Mouse (Mus musculus): ENCODE data around the gene Setd2. TPM values are rescaled to one million over a fixed set of nuclear protein-coding genes. Genes with fewer than 3 reads are reported as not detected.

The Setd2 gene
- polyA plus RNA-seq, 1 experiment from 2014 or later = 55.6 TPM

- no peak for DNase-seq (ENCODE audit: low spot score)
These were observed 51.1 kb downstream of the Setd2 start for GRCm38 (mm10) chr9:110583521-110583920.

GRCm38 (mm10) chr9:110611471-110611870 is 79.1 kb downstream of the Setd2 start:
- H3K4me2 ChIP-seq (ENCODE audit: low read depth, severe bottlenecking) = no peak overlapping the region
- DNase-seq (ENCODE audit: low spot score) (no peak), ATAC-seq (ENCODE audit: insufficient number of reproducible peaks, low FRiP score, low TSS enrichment, low read depth) (no peak)
- no peak overlapping the region for H3K27ac ChIP-seq (replicated peaks; ENCODE audit: low read depth, low read length)
- no peak overlapping the region for H3K9ac ChIP-seq (ENCODE audit: low read length)
- no peaks in the 10 kb centered on the region for H3K4me1 ChIP-seq (ENCODE audit: control insufficient read depth, insufficient read depth, low read length)
- no peak overlapping the region for H3K4me3 ChIP-seq (ENCODE audit: low read depth, low read length)
- H3K9me3 ChIP-seq (ENCODE audit: control insufficient read depth, low read length) = no peaks in the 10 kb centered on the region
- H3K27me3 ChIP-seq (ENCODE audit: control insufficient read depth, insufficient read depth, low read length) = no peaks in the 10 kb centered on the region
- WGBS = 90% methylated on average over 3 of the region's 3 CpGs
- peaks cover 5% of the 10 kb centered on the region; the same call in 1 of the 2 replicates for H3K36me3 ChIP-seq (ENCODE audit: control insufficient read depth, insufficient read depth, low read length)

More at GRCm38 (mm10) chr9:110583521-110583920, 51.1 kb downstream of the Setd2 start:
- WGBS = 92% methylated on average over 1 of the region's 1 CpGs
- Histone ChIP-seq H3K9me3 (ENCODE audit: control insufficient read depth, low read length) (no peaks in the 10 kb centered on the region), H3K9ac (ENCODE audit: low read length) (no peak overlapping the region), H3K27me3 (ENCODE audit: control insufficient read depth, insufficient read depth, low read length) (no peaks in the 10 kb centered on the region), H3K4me1 (ENCODE audit: control insufficient read depth, insufficient read depth, low read length) (no peaks in the 10 kb centered on the region), H3K27ac (replicated peaks; ENCODE audit: low read depth, low read length) (no peak overlapping the region), H3K36me3 (ENCODE audit: control insufficient read depth, insufficient read depth, low read length) (peaks cover 5% of the 10 kb centered on the region; the same call in 1 of the 2 replicates), H3K4me2 (ENCODE audit: low read depth, severe bottlenecking) (no peak overlapping the region), H3K4me3 (ENCODE audit: low read depth, low read length) (no peak overlapping the region)
- no peak for ATAC-seq (ENCODE audit: insufficient number of reproducible peaks, low FRiP score, low TSS enrichment, low read depth)

GRCm38 (mm10) chr9:110617081-110617480 is 84.7 kb downstream of the Setd2 start:
- 82% methylated on average over 3 of the region's 3 CpGs for WGBS

GRCm38 (mm10) chr9:110620180-110620579 is 87.8 kb downstream of the Setd2 start:
- Histone ChIP-seq H3K27ac (replicated peaks; ENCODE audit: low read depth, low read length) (no peak overlapping the region), H3K4me2 (ENCODE audit: low read depth, severe bottlenecking) (no peak overlapping the region), H3K9ac (ENCODE audit: low read length) (no peak overlapping the region), H3K4me1 (ENCODE audit: control insufficient read depth, insufficient read depth, low read length) (peaks cover 8% of the 10 kb centered on the region; the same call in 1 of the 2 replicates), H3K4me3 (ENCODE audit: low read depth, low read length) (no peak overlapping the region), H3K36me3 (ENCODE audit: control insufficient read depth, insufficient read depth, low read length) (peaks cover 23% of the 10 kb centered on the region), H3K27me3 (ENCODE audit: control insufficient read depth, insufficient read depth, low read length) (no peaks in the 10 kb centered on the region), H3K9me3 (ENCODE audit: control insufficient read depth, low read length) (no peaks in the 10 kb centered on the region)
- 90% methylated on average over 7 of the region's 7 CpGs for WGBS
- ATAC-seq (ENCODE audit: insufficient number of reproducible peaks, low FRiP score, low TSS enrichment, low read depth) (no peak), DNase-seq (ENCODE audit: low spot score) (no peak)

More at GRCm38 (mm10) chr9:110617081-110617480, 84.7 kb downstream of the Setd2 start:
- Histone ChIP-seq H3K9ac (ENCODE audit: low read length) (no peak overlapping the region), H3K27ac (replicated peaks; ENCODE audit: low read depth, low read length) (no peak overlapping the region), H3K4me3 (ENCODE audit: low read depth, low read length) (no peak overlapping the region), H3K27me3 (ENCODE audit: control insufficient read depth, insufficient read depth, low read length) (no peaks in the 10 kb centered on the region), H3K9me3 (ENCODE audit: control insufficient read depth, low read length) (no peaks in the 10 kb centered on the region), H3K36me3 (ENCODE audit: control insufficient read depth, insufficient read depth, low read length) (peaks cover 22% of the 10 kb centered on the region), H3K4me1 (ENCODE audit: control insufficient read depth, insufficient read depth, low read length) (no peaks in the 10 kb centered on the region), H3K4me2 (ENCODE audit: low read depth, severe bottlenecking) (no peak overlapping the region)
- ATAC-seq (ENCODE audit: insufficient number of reproducible peaks, low FRiP score, low TSS enrichment, low read depth) (no peak), DNase-seq (ENCODE audit: low spot score) (no peak)

GRCm38 (mm10) chr9:110620685-110621084 is 88.3 kb downstream of the Setd2 start:
- H3K9ac ChIP-seq (ENCODE audit: low read length) = no peak overlapping the region
- H3K27ac ChIP-seq (replicated peaks; ENCODE audit: low read depth, low read length) = no peak overlapping the region
- DNase-seq (ENCODE audit: low spot score) (no peak), ATAC-seq (ENCODE audit: insufficient number of reproducible peaks, low FRiP score, low TSS enrichment, low read depth) (no peak)
- H3K9me3 ChIP-seq (ENCODE audit: control insufficient read depth, low read length) = no peaks in the 10 kb centered on the region
- H3K4me2 ChIP-seq (ENCODE audit: low read depth, severe bottlenecking) = no peak overlapping the region
- H3K36me3 ChIP-seq (ENCODE audit: control insufficient read depth, insufficient read depth, low read length) = peaks cover 23% of the 10 kb centered on the region
- H3K4me1 ChIP-seq (ENCODE audit: control insufficient read depth, insufficient read depth, low read length) = peaks cover 9% of the 10 kb centered on the region; the same call in 1 of the 2 replicates
- H3K4me3 ChIP-seq (ENCODE audit: low read depth, low read length) = no peak overlapping the region
- H3K27me3 ChIP-seq (ENCODE audit: control insufficient read depth, insufficient read depth, low read length) = no peaks in the 10 kb centered on the region
- WGBS = 97% methylated on average over 7 of the region's 7 CpGs

DNA sequence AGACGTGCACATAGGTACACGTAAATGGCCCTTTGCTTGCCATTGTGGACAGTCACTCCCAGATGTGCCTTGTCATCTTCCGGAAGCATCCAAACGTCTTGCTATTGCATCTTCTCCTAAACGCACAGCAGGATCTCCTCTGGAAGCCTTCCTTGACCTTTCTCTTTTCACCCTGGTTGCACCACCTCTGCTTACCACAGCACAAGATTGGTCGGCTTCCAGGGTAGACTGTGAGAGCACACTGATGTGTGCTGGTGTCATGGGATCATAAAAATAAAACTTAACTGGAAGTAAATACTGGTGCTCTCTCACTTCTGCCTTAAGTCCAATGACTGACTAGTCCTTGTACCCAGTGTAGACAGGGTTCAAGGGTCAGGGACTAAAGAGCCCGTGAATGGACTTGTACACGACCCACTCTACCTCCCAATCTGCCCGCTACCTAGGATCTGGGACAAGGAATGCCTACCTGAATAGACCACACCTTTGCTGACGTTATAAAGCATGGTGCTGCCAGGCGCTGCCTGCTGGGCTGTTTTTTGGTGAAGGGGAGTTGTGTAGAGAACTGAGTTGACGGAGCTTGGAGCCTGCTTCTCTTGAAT is 90.3 kb downstream of the Setd2 start:
- H3K4me2 ChIP-seq (ENCODE audit: low read depth, severe bottlenecking) = no peak overlapping the region
- peaks cover 18% of the 10 kb centered on the region for H3K36me3 ChIP-seq (ENCODE audit: control insufficient read depth, insufficient read depth, low read length)
- H3K27ac ChIP-seq (replicated peaks; ENCODE audit: low read depth, low read length) = no peak overlapping the region
- H3K27me3 ChIP-seq (ENCODE audit: control insufficient read depth, insufficient read depth, low read length) = no peaks in the 10 kb centered on the region
- H3K9ac ChIP-seq (ENCODE audit: low read length) = no peak overlapping the region
- H3K4me1 ChIP-seq (ENCODE audit: control insufficient read depth, insufficient read depth, low read length) = peaks cover 9% of the 10 kb centered on the region; the same call in 1 of the 2 replicates
- H3K4me3 ChIP-seq (ENCODE audit: low read depth, low read length) = no peak overlapping the region
- H3K9me3 ChIP-seq (ENCODE audit: control insufficient read depth, low read length) = no peaks in the 10 kb centered on the region
- no peak for DNase-seq (ENCODE audit: low spot score)
- no peak for ATAC-seq (ENCODE audit: insufficient number of reproducible peaks, low FRiP score, low TSS enrichment, low read depth)
- WGBS = 88% methylated on average over 12 of the region's 12 CpGs

DNA sequence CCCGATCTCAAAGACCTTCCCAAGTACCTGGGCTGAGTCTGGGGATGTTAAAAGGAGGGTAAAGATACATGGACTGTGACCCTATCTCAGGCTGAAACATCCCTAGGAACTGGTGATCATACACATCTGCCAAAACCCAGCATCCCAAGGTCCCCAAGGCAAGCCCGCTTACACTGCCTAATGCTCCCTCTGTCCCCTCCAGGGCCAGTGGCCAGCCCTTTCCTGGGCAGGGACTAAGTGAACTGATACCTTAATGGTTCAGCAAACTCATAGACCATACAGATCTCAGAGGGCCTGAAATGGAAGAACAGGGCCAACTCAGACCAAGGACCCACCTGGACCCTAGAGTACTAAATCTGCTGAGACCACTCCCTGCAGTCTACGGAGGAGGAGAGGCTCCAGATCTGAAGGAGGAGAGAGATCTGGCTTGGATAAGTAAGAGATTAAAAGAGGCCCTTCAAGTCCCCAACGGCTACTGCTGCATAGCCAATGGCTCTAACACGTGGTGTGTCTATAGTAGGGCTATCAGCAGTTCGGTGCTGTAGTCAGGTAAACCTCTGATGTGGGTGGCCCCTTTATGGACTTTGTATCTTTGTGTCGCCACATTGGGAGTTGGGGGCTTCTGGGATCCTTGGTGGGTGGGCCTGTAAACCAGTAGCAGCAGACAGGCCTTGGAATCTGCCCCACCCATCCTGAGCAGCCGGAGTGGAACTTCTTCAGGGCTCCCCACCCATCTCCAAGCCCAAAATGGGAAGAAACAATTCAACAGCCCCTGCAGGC is 91.2 kb downstream of the Setd2 start:
- ATAC-seq (ENCODE audit: insufficient number of reproducible peaks, low FRiP score, low TSS enrichment, low read depth) (no peak; the same call in 1 of the 2 replicates), DNase-seq (ENCODE audit: low spot score) (no peak)
- peaks cover 12% of the 10 kb centered on the region for H3K36me3 ChIP-seq (ENCODE audit: control insufficient read depth, insufficient read depth, low read length)
- H3K9me3 ChIP-seq (ENCODE audit: control insufficient read depth, low read length) = no peaks in the 10 kb centered on the region
- no peak overlapping the region; the same call in 1 of the 2 replicates for H3K27ac ChIP-seq (replicated peaks; ENCODE audit: low read depth, low read length)
- no peaks in the 10 kb centered on the region for H3K27me3 ChIP-seq (ENCODE audit: control insufficient read depth, insufficient read depth, low read length)
- peak overlapping the region; percentile 50 for H3K4me3 ChIP-seq (ENCODE audit: low read depth, low read length)
- WGBS = 34% methylated on average over 8 of the region's 8 CpGs
- H3K9ac ChIP-seq (ENCODE audit: low read length) = peak overlapping the region; percentile 68
- H3K4me1 ChIP-seq (ENCODE audit: control insufficient read depth, insufficient read depth, low read length) = peaks cover 9% of the 10 kb centered on the region; the same call in 1 of the 2 replicates
- peak overlapping the region; percentile 97 for H3K4me2 ChIP-seq (ENCODE audit: low read depth, severe bottlenecking)

- Histone ChIP-seq H3K4me1 (ENCODE audit: control insufficient read depth, insufficient read depth, low read length) (peaks cover 9% of the 10 kb centered on the region; the same call in 1 of the 2 replicates), H3K27me3 (ENCODE audit: control insufficient read depth, insufficient read depth, low read length) (no peaks in the 10 kb centered on the region), H3K9ac (ENCODE audit: low read length) (peak within 1 kb of the TSS; percentile 68), H3K27ac (replicated peaks; ENCODE audit: low read depth, low read length) (peak within 1 kb of the TSS; percentile 82), H3K9me3 (ENCODE audit: control insufficient read depth, low read length) (no peaks in the 10 kb centered on the region), H3K36me3 (ENCODE audit: control insufficient read depth, insufficient read depth, low read length) (peaks cover 8% of the 10 kb centered on the region), H3K4me2 (ENCODE audit: low read depth, severe bottlenecking) (peak within 1 kb of the TSS; percentile 97), H3K4me3 (ENCODE audit: low read depth, low read length) (peak within 1 kb of the TSS; percentile 50)
- DNase-seq (ENCODE audit: low spot score) (peak; percentile 94), ATAC-seq (ENCODE audit: insufficient number of reproducible peaks, low FRiP score, low TSS enrichment, low read depth) (peak; percentile 89)
- WGBS = under 1% methylated on average over 41 of the region's 41 CpGs
These were observed 92.2 kb downstream of the Setd2 start, which contains the start of gene Nradd for GRCm38 (mm10) chr9:110624361-110625166. Gene Nradd (minus strand): TSS chr9:110624452.
